Mouse (Mus musculus) E14TG2a.4 (cell line): Measurements from ENCODE around the gene CK137956.

Experiments used
- CTCF ChIP-seq: conservative IDR thresholded peaks from 2 replicates; pipeline ENCODE4 v1.5.1; 2014; ENCODE audit warnings: low read length
- NANOG ChIP-seq: IDR thresholded peaks from 2 replicates; pipeline ENCODE4 v1.6.1; 2014; ENCODE audit warnings: borderline replicate concordance, low read length, mixed read lengths
- POU5F1 ChIP-seq: IDR thresholded peaks from 2 replicates; pipeline ENCODE4 v1.6.1; 2014; ENCODE audit warnings: low read length, borderline replicate concordance

GRCm38 (mm10) chr4:127913551-127913950, 57.2 kb downstream of the CK137956 start:
- TF ChIP-seq CTCF, result no peak
- TF ChIP-seq POU5F1, result no peak
- TF ChIP-seq NANOG, result no peak
